Mouse (Mus musculus) embryonic facial prominence, embryonic 12.5 days (tissue): ENCODE results near the gene Tex13c1. TPM values are rescaled to one million over a fixed set of nuclear protein-coding genes. Genes with fewer than 3 reads are reported as not detected.

Experiments used
- ATAC-seq: fragments of 200-750 bp; cut with Nextera tagmentation; 2 replicates; pipeline ENCODE4 v1.8.0; 2017; ENCODE audit not compliant: insufficient number of reproducible peaks, insufficient read depth, low FRiP score, low TSS enrichment
- H3K27ac ChIP-seq: fragments of 300-500 bp; sonication (generic); 2 replicates; pipeline ENCODE4 v1.5.1; 2016; ENCODE audit warnings: mild to moderate bottlenecking
- H3K27me3 ChIP-seq: fragments of 300-500 bp; sonication (generic); 2 replicates; pipeline ENCODE4 v1.6.1; 2016; ENCODE audit warnings: mild to moderate bottlenecking, moderate library complexity
- H3K36me3 ChIP-seq: fragments of 300-500 bp; sonication (generic); 2 replicates; pipeline ENCODE4 v1.6.1; 2016; ENCODE audit warnings: mild to moderate bottlenecking
- H3K4me1 ChIP-seq: fragments of 300-500 bp; sonication (generic); 2 replicates; pipeline ENCODE4 v1.6.1; 2016
- H3K4me2 ChIP-seq: fragments of 300-500 bp; sonication (generic); replicated peaks from 2 replicates; pipeline ENCODE4 v1.6.1; 2016; ENCODE audit warnings: mild to moderate bottlenecking, moderate library complexity
- H3K4me3 ChIP-seq: fragments of 300-500 bp; sonication (generic); 2 replicates; pipeline ENCODE4 v1.5.1; 2016; ENCODE audit warnings: mild to moderate bottlenecking
- H3K9ac ChIP-seq: fragments of 300-500 bp; sonication (generic); 2 replicates; pipeline ENCODE4 v1.6.1; 2016; ENCODE audit warnings: mild to moderate bottlenecking, moderate library complexity
- H3K9me3 ChIP-seq: fragments of 300-500 bp; sonication (generic); 2 replicates; pipeline ENCODE4 v1.6.1; 2016; ENCODE audit warnings: mild to moderate bottlenecking, moderate library complexity
- WGBS: fragments of 180-500 bp; shearing (Covaris S2); methylation state at CpG from one replicate; pipeline ENCODE4 v1.1.7; 2016; 5-methylcytosine and 5-hydroxymethylcytosine counted together
- polyA plus RNA-seq: library from polyadenylated mRNA; unstranded; fragments of >200 nt; fragmentation: Nextera tagmentation; extraction: Ambion mirVana; gene quantifications from 2 replicates; pipeline ENCODE4 v1.2.1, GENCODE M21; 2016

Gene Tex13c1
- polyA plus RNA-seq: not detected in 2 replicates

DNA sequence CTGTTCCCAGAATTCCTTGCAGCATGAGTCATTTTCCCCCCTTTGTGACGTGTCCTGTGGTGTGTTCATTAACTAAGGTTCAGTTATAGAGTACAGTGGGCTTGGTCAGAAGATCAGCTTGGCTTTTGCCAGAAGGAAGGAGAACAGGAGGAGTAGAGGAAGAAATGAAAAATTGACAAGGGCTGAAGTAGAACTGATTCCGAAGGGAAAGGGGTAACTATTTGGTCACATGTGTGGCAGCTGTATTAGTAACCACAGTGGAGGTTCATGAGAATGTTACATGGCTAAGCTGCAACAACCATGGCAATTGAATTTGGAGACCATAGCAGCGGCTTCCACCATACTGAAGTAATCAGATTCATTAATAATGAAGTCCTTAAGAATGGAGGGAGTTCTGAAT, at the start of gene Tex13c1:
Gene Tex13c1 (plus strand): TSS at position 301 of the 400 bp plus-strand sequence.
- Histone ChIP-seq H3K27me3 (no peaks in the 10 kb centered on the region), H3K9ac (no peak within 1 kb of the TSS), H3K4me1 (no peaks in the 10 kb centered on the region), H3K27ac (no peak within 1 kb of the TSS), H3K4me3 (no peak within 1 kb of the TSS), H3K9me3 (no peaks in the 10 kb centered on the region), H3K36me3 (no peaks in the 10 kb centered on the region), H3K4me2 (no peak within 1 kb of the TSS)
- ATAC-seq: no peak
- 83% methylated on average over 3 of the region's 3 CpGs for WGBS

Other genes starting within 250 kb of the Tex13c1 start
- gene Tenm1, start 162.0 kb upstream of the Tex13c1 start, polyA plus RNA-seq: 1.2 and 1.3 TPM in 2 replicates